In the genomic region with DNA sequence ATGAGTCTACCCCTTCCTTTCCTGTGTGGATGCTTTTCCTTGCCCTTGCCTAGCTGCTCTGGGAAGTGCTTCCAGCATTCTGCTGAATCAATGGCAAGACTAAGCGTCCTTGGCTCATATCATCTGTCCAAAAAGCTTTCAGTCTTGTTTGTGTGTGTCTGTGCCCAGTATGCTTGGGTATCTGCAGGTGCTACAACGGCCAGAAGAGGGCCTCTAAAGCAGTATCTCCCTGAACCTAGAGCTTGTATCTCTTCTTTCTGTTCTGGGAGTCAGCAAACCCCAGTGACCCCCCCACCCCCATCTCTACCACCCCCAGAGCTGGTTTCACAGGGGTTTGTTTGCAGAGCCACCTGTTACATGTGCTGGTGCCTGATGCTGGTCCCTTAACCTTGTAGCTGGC, we compare ENCODE assay signal across 21 mouse cellular contexts. TPM values are rescaled to one million over a fixed set of nuclear protein-coding genes. Genes with fewer than 3 reads are reported as not detected.
A peak's percentile ranks its signal among the peaks of the same experiment; 100 is the strongest.
DNase-seq lines count a peak whose midpoint lies in the region; ATAC-seq and TF ChIP-seq lines count a peak whose summit lies in the region.
"Had no signal": no experiment of that assay in that cellular context is flagged by ENCODE, and none has a peak within 500 bp of the region (broad histone marks: within the 10 kb centered on the region; RNA-seq: fewer than 3 reads in every experiment).

No protein-coding gene starts in this region.

- H3K36me3 ChIP-seq in lung, postnatal 0 days (ENCODE audit: insufficient read depth, low read length), result no peaks in the 10 kb centered on the region
- H3K36me3 ChIP-seq: forebrain, embryonic 12.5 days had no signal

- peak; percentile 75 for DNase-seq in heart, adult 11 months
- no peak for DNase-seq in heart, adult 18-20 months
- DNase-seq in lung, postnatal 0 days (ENCODE audit: low spot score), result no peak
- DNase-seq in lung, postnatal 10 days, result no peak
- DNase-seq in R1 (ENCODE audit: low read depth, low spot score), result peak; percentile 41
- DNase-seq in layer of hippocampus, adult 11-12 months (ENCODE audit: low spot score), result no peak
- DNase-seq: cerebellum, adult 8-10 months; gastrocnemius, postnatal 14 days; heart, postnatal 10 days; kidney, postnatal 10 days; retina, postnatal 1 day; right cerebral cortex, postnatal 4 days; thymus, postnatal 25 days had no signal

- no peaks in the 10 kb centered on the region for H3K9me3 ChIP-seq in lung, postnatal 0 days (ENCODE audit: low read length)
- H3K9me3 ChIP-seq: forebrain, embryonic 12.5 days; megakaryocyte, embryonic 14.5 days had no signal

- ATAC-seq in lung, postnatal 0 days, result no peak
- peak; percentile 26; the same call in 1 of the 2 replicates for ATAC-seq in neutrophil, adult 5-6 weeks (ENCODE audit: extremely low read depth, insufficient number of reproducible peaks, low FRiP score, poor library complexity, severe bottlenecking)
- ATAC-seq in inflammation-experienced regulatory T-cells, adult 6 months, result no peak
- ATAC-seq: intestine, embryonic 16.5 days; midbrain, embryonic 16.5 days had no signal

- H3K4me1 ChIP-seq in lung, postnatal 0 days (ENCODE audit: insufficient read depth, low read depth, low read length), result no peaks in the 10 kb centered on the region
- H3K4me1 ChIP-seq: forebrain, embryonic 12.5 days had no signal

- 94% methylated on average over 2 of the region's 2 CpGs for WGBS in lung, postnatal 0 days

- H3K4me2 ChIP-seq in lung, postnatal 0 days (replicated peaks; ENCODE audit: low read depth, low read length), result no peak overlapping the region
- H3K4me2 ChIP-seq: forebrain, embryonic 12.5 days; heart, embryonic 11.5 days had no signal

- no peaks in the 10 kb centered on the region for H3K27me3 ChIP-seq in lung, postnatal 0 days (replicated peaks; ENCODE audit: insufficient read depth, low read length)
- H3K27me3 ChIP-seq: forebrain, embryonic 12.5 days; megakaryocyte, embryonic 14.5 days had no signal

- no peak overlapping the region for H3K27ac ChIP-seq in lung, postnatal 0 days (ENCODE audit: low read length)
- H3K27ac ChIP-seq: forebrain, embryonic 12.5 days; liver, embryonic 14.5 days had no signal

- TF ChIP-seq CTCF in lung, postnatal 0 days (IDR thresholded peaks at IDR 0.05), result 0 out of 2 replicates have a peak, but pooled peaks have one; percentile 15

- H3K4me3 ChIP-seq in lung, postnatal 0 days (ENCODE audit: low read depth, low read length), result no peak overlapping the region
- H3K4me3 ChIP-seq: forebrain, embryonic 12.5 days; megakaryocyte, embryonic 14.5 days had no signal

- TF ChIP-seq EP300 in lung, postnatal 0 days (IDR thresholded peaks at IDR 0.05), result no peak

- H3K9ac ChIP-seq in lung, postnatal 0 days (replicated peaks; ENCODE audit: low read depth), result no peak overlapping the region
- H3K9ac ChIP-seq: forebrain, embryonic 12.5 days; liver, embryonic 14.5 days had no signal

RNA-seq across cellular contexts. Expression of gene Ppa2, which starts 19.5 kb away (rescaled TPM):
- 100 to 1,000 TPM; 150 to 157 TPM for total RNA-seq in heart, adult 18-20 months (2021)
- polyA plus RNA-seq in lung, postnatal 0 days (2015; fragmentation: Nextera tagmentation; extraction: Ambion mirVana), result 94.1 and 104 TPM in 2 replicates
- 28.4 and 30.0 TPM in 2 replicates for total RNA-seq in neutrophil, adult 5-6 weeks (2017)
- 10 to 100 TPM; 12.6 to 27.0 (median 21.7) TPM for polyA plus RNA-seq in inflammation-experienced regulatory T-cells, adult 6 months (2017; shearing (Covaris generic))

Comparison
In these comparisons a context has a peak if more than half of its experiments do, and no peak if none do; other contexts are left out.
1. DNase-seq: peak in heart, adult 11 months (single experiment) and R1 (single experiment); none in heart, adult 18-20 months (0 of 2), lung, postnatal 0 days (single experiment), lung, postnatal 10 days (single experiment) and layer of hippocampus, adult 11-12 months (single experiment).